Mouse (Mus musculus) mesoderm, embryonic 11.5 days (tissue): Measurements from ENCODE around the gene Ctbs.

ENCODE experiments used
- DNase-seq: peaks from one replicate; pipeline ENCODE4 v3.0.0-alpha.2; 2012; ENCODE audit warnings: low read depth, low spot score

Gene Ctbs

GRCm38 (mm10) chr3:146433681-146434350 is 15.8 kb upstream of the Ctbs start:
- DNase-seq = no peak

- DNase-seq = no peak
Measured at GRCm38 (mm10) chr3:146434686-146435085, 14.9 kb upstream of the Ctbs start.

- no peak for DNase-seq
Measured at GRCm38 (mm10) chr3:146435533-146435932, 14.1 kb upstream of the Ctbs start.

- DNase-seq = no peak
Measured at GRCm38 (mm10) chr3:146436114-146436513, 13.5 kb upstream of the Ctbs start.

GRCm38 (mm10) chr3:146440011-146440410 is 9.6 kb upstream of the Ctbs start:
- no peak for DNase-seq

GRCm38 (mm10) chr3:146440422-146440821 is 9.2 kb upstream of the Ctbs start:
- no peak for DNase-seq

- DNase-seq = no peak
Measured at GRCm38 (mm10) chr3:146442484-146442883, 7.1 kb upstream of the Ctbs start.

- no peak for DNase-seq
Measured at GRCm38 (mm10) chr3:146442936-146443335, 6.7 kb upstream of the Ctbs start.

- no peak for DNase-seq
Measured at GRCm38 (mm10) chr3:146443380-146443779, 6.2 kb upstream of the Ctbs start.

GRCm38 (mm10) chr3:146444880-146445279 is 4.7 kb upstream of the Ctbs start:
- DNase-seq = no peak

- DNase-seq = no peak
Measured at GRCm38 (mm10) chr3:146447156-146447555, 2.4 kb upstream of the Ctbs start.

GRCm38 (mm10) chr3:146447598-146447997 is 2.0 kb upstream of the Ctbs start:
- DNase-seq = no peak

- no peak for DNase-seq
Measured at GRCm38 (mm10) chr3:146448372-146448771, 1.2 kb upstream of the Ctbs start.

- no peak for DNase-seq
Measured at GRCm38 (mm10) chr3:146448969-146449368, 626 bp upstream of the Ctbs start.

- DNase-seq = peak; percentile 95
Measured at GRCm38 (mm10) chr3:146450371-146450841, 811 bp downstream of the Ctbs start.

GRCm38 (mm10) chr3:146451375-146451774 is 1.8 kb downstream of the Ctbs start:
- no peak for DNase-seq

GRCm38 (mm10) chr3:146462939-146463338 is 13.3 kb downstream of the Ctbs start:
- no peak for DNase-seq

- no peak for DNase-seq
Measured at GRCm38 (mm10) chr3:146469226-146469625, 19.6 kb downstream of the Ctbs start.

- no peak for DNase-seq
Measured at GRCm38 (mm10) chr3:146472657-146473056, 23.1 kb downstream of the Ctbs start.

- no peak for DNase-seq
Measured at GRCm38 (mm10) chr3:146473741-146474140, 24.1 kb downstream of the Ctbs start.

- DNase-seq = no peak
Measured at GRCm38 (mm10) chr3:146474428-146474827, 24.8 kb downstream of the Ctbs start.

- DNase-seq = no peak
Measured at GRCm38 (mm10) chr3:146482044-146482443, 32.4 kb downstream of the Ctbs start.

- DNase-seq = no peak
Measured at GRCm38 (mm10) chr3:146486464-146486863, 36.9 kb downstream of the Ctbs start.

- DNase-seq = no peak
Measured at GRCm38 (mm10) chr3:146494941-146495340, 45.3 kb downstream of the Ctbs start.
